Mouse (Mus musculus) cortical plate, adult 2 months (tissue): ENCODE measurements around the gene Oprd1.
A peak's percentile ranks its signal among the peaks of the same experiment; 100 is the strongest.

ENCODE experiments used
- CTCF ChIP-seq: fragments of 200-500 bp; IDR thresholded peaks from 2 replicates; pipeline ENCODE4 v1.5.1; 2011; ENCODE audit warnings: mild to moderate bottlenecking, control low read depth, low read length; ENCODE audit not compliant: insufficient read depth; ENCODE audit errors: extremely low read depth
- POLR2A ChIP-seq: fragments of 200-500 bp; IDR thresholded peaks from 2 replicates; pipeline ENCODE4 v1.6.1; 2011; ENCODE audit warnings: mild to moderate bottlenecking, low read length, control low read depth; ENCODE audit not compliant: insufficient read depth; ENCODE audit errors: extremely low read depth

DNA sequence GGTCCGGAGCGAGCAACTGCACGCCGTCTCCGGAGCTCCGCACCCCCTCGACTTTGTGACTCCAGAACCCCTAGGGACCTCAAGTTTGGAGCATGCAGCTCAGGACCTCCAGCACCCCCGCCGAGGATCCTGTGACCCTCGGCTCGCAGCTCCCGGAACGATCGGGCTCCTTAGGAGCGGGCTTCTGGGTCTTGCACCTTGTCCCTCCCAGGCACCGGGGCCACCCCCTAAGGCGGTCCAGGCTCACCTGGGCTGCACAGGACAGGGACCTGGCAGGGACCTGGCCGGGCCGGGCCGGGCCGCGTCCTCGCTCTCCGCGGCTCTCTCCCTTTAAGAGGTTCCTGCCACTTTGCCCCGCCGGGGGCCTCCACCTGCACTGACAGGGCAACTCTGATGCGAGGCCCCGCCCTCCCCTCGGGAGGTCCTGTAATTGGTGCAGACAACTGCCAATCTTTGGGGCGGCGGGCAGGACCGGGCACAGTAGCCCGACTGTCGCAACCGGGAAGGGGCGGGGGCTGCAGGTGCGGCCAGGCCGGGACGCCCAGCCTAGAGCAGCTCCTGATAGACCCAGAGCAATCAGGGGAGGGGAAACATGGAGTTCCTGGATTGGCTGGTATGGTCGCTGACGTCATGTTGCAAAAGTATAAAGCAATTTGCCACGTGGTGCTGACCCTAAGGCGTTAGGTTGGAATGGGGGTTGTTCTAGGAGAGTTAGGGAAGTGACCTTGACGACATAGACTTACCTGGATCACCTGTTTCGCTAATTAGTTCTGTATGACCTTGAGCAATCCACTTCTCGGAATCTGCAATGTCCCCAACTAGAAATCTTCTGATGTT lies 69.1 kb downstream of the Oprd1 start, which contains the start of gene Epb41:
- TF ChIP-seq POLR2A (peak; percentile 35; the same call in 1 of the 2 replicates), CTCF (no peak)
